Mouse (Mus musculus) megakaryocyte, embryonic 14.5 days (primary cell): ENCODE data around the gene Acer3. TPM values are rescaled to one million over a fixed set of nuclear protein-coding genes. Genes with fewer than 3 reads are reported as not detected.

Experiments
- H3K27me3 ChIP-seq: replicated peaks from 2 replicates; pipeline ENCODE3; 2012; ENCODE audit warnings: inconsistent platforms
- H3K36me3 ChIP-seq: replicated peaks from 2 replicates; pipeline ENCODE3; 2012; ENCODE audit warnings: low read length, inconsistent platforms, mixed read lengths
- H3K4me1 ChIP-seq: 2 replicates; pipeline ENCODE4 v1.6.1; 2012; ENCODE audit warnings: inconsistent platforms
- H3K4me3 ChIP-seq: replicated peaks from 2 replicates; pipeline ENCODE3; 2012; ENCODE audit warnings: moderate library complexity, mild to moderate bottlenecking, inconsistent platforms
- H3K9me3 ChIP-seq: 2 replicates; pipeline ENCODE4 v1.6.1; 2012; ENCODE audit warnings: inconsistent platforms
- FLI1 ChIP-seq: IDR thresholded peaks from 2 replicates; pipeline ENCODE4 v1.6.1; 2012; ENCODE audit warnings: low read length, inconsistent platforms, mixed read lengths
- GATA1 ChIP-seq: IDR thresholded peaks from 3 replicates; pipeline ENCODE4 v1.6.1; 2012; ENCODE audit warnings: mixed read lengths, low read length, inconsistent platforms, borderline replicate concordance
- polyA plus RNA-seq: library from polyadenylated mRNA; stranded (reverse); fragments of >175 nt; gene quantifications from 2 replicates; pipeline ENCODE4 v1.2.3, GENCODE M21; 2012; ENCODE audit warnings: low replicate concordance; ENCODE audit not compliant: insufficient read depth

The Acer3 gene
- polyA plus RNA-seq, 1 experiment, result 1.2 TPM

GRCm38 (mm10) chr7:98333987-98334386, 13.0 kb upstream of the Acer3 start:
- no peaks in the 10 kb centered on the region for H3K27me3 ChIP-seq
- TF ChIP-seq GATA1, result no peak
- no peak for TF ChIP-seq FLI1

GRCm38 (mm10) chr7:98333507-98333906, 12.5 kb upstream of the Acer3 start:
- Histone ChIP-seq H3K27me3 (no peaks in the 10 kb centered on the region), H3K4me1 (peaks cover 73% of the 10 kb centered on the region), H3K4me3 (no peak overlapping the region), H3K36me3 (no peaks in the 10 kb centered on the region), H3K9me3 (no peaks in the 10 kb centered on the region)
- TF ChIP-seq FLI1, result no peak
- no peak for TF ChIP-seq GATA1

More at GRCm38 (mm10) chr7:98333987-98334386, 13.0 kb upstream of the Acer3 start:
- H3K36me3 ChIP-seq, result no peaks in the 10 kb centered on the region
- peak overlapping the region; percentile 47 for H3K4me3 ChIP-seq
- peaks cover 69% of the 10 kb centered on the region for H3K4me1 ChIP-seq
- no peaks in the 10 kb centered on the region for H3K9me3 ChIP-seq

- H3K4me3 ChIP-seq, result no peak overlapping the region
- peaks cover 78% of the 10 kb centered on the region for H3K4me1 ChIP-seq
- no peaks in the 10 kb centered on the region for H3K9me3 ChIP-seq
- TF ChIP-seq FLI1 (no peak), GATA1 (no peak)
- no peaks in the 10 kb centered on the region for H3K36me3 ChIP-seq
- H3K27me3 ChIP-seq, result no peaks in the 10 kb centered on the region
These were observed 11.8 kb upstream of the Acer3 start for GRCm38 (mm10) chr7:98332678-98333397.

- Histone ChIP-seq H3K36me3 (no peaks in the 10 kb centered on the region), H3K27me3 (no peaks in the 10 kb centered on the region), H3K9me3 (no peaks in the 10 kb centered on the region), H3K4me3 (no peak overlapping the region), H3K4me1 (peaks cover 78% of the 10 kb centered on the region)
- TF ChIP-seq GATA1 (no peak), FLI1 (no peak)
These were observed 10.9 kb upstream of the Acer3 start for GRCm38 (mm10) chr7:98331932-98332331.

GRCm38 (mm10) chr7:98330375-98331002, 9.5 kb upstream of the Acer3 start:
- TF ChIP-seq FLI1 (no peak), GATA1 (no peak)
- Histone ChIP-seq H3K27me3 (peaks cover 2% of the 10 kb centered on the region), H3K4me3 (peak overlapping the region; percentile 21), H3K4me1 (peaks cover 73% of the 10 kb centered on the region), H3K36me3 (no peaks in the 10 kb centered on the region), H3K9me3 (no peaks in the 10 kb centered on the region)

GRCm38 (mm10) chr7:98329651-98330374, 8.8 kb upstream of the Acer3 start:
- Histone ChIP-seq H3K27me3 (peaks cover 2% of the 10 kb centered on the region), H3K4me1 (peaks cover 70% of the 10 kb centered on the region), H3K9me3 (no peaks in the 10 kb centered on the region), H3K36me3 (no peaks in the 10 kb centered on the region), H3K4me3 (peak overlapping the region; percentile 57)
- TF ChIP-seq GATA1, result no peak
- TF ChIP-seq FLI1, result no peak

- Histone ChIP-seq H3K4me3 (no peak overlapping the region), H3K27me3 (peaks cover 5% of the 10 kb centered on the region), H3K4me1 (peaks cover 66% of the 10 kb centered on the region), H3K9me3 (no peaks in the 10 kb centered on the region), H3K36me3 (no peaks in the 10 kb centered on the region)
- TF ChIP-seq GATA1 (no peak), FLI1 (no peak)
These were observed 7.3 kb upstream of the Acer3 start for GRCm38 (mm10) chr7:98328311-98328710.

- no peak overlapping the region for H3K4me3 ChIP-seq
- H3K27me3 ChIP-seq, result peaks cover 6% of the 10 kb centered on the region
- no peaks in the 10 kb centered on the region for H3K9me3 ChIP-seq
- TF ChIP-seq GATA1, result no peak
- no peak for TF ChIP-seq FLI1
- H3K36me3 ChIP-seq, result no peaks in the 10 kb centered on the region
- H3K4me1 ChIP-seq, result peaks cover 61% of the 10 kb centered on the region
These were observed 5.0 kb upstream of the Acer3 start for GRCm38 (mm10) chr7:98326051-98326450.

GRCm38 (mm10) chr7:98324228-98324627, 3.2 kb upstream of the Acer3 start:
- no peak overlapping the region for H3K4me3 ChIP-seq
- TF ChIP-seq FLI1 (no peak), GATA1 (no peak)
- H3K27me3 ChIP-seq, result peaks cover 6% of the 10 kb centered on the region
- no peaks in the 10 kb centered on the region for H3K9me3 ChIP-seq
- no peaks in the 10 kb centered on the region for H3K36me3 ChIP-seq
- peaks cover 50% of the 10 kb centered on the region for H3K4me1 ChIP-seq
